Mouse (Mus musculus): ENCODE data around the gene Eri3. TPM values are rescaled to one million over a fixed set of nuclear protein-coding genes. Genes with fewer than 3 reads are reported as not detected.
A peak's percentile ranks its signal among the peaks of the same experiment; 100 is the strongest.

The Eri3 gene
- polyA plus RNA-seq, 1 experiment: 187 TPM

GRCm38 (mm10) chr4:117664411-117665137, 114.4 kb downstream of the Eri3 start:
- no peak for DNase-seq (ENCODE audit: low read depth)
- TF ChIP-seq POLR2A (IDR thresholded peaks at IDR 0.05; ENCODE audit: borderline replicate concordance, extremely low read depth, insufficient read depth, insufficient read length, poor library complexity, severe bottlenecking): no peak

GRCm38 (mm10) chr4:117665531-117665930, 115.4 kb downstream of the Eri3 start:
- peak; percentile 76 for DNase-seq (ENCODE audit: low read depth)
- TF ChIP-seq POLR2A (IDR thresholded peaks at IDR 0.05; ENCODE audit: borderline replicate concordance, extremely low read depth, insufficient read depth, insufficient read length, poor library complexity, severe bottlenecking) (no peak), CTCF (IDR thresholded peaks at IDR 0.05; ENCODE audit: borderline replicate concordance, extremely low read depth, insufficient read depth, insufficient read length) (no peak)

- DNase-seq (ENCODE audit: low read depth): no peak
- no peak for TF ChIP-seq CTCF (IDR thresholded peaks at IDR 0.05; ENCODE audit: borderline replicate concordance, extremely low read depth, insufficient read depth, insufficient read length)
- TF ChIP-seq POLR2A (IDR thresholded peaks at IDR 0.05; ENCODE audit: borderline replicate concordance, extremely low read depth, insufficient read depth, insufficient read length, poor library complexity, severe bottlenecking): no peak
These were observed 115.9 kb downstream of the Eri3 start for GRCm38 (mm10) chr4:117666054-117666453.

- TF ChIP-seq CTCF (IDR thresholded peaks at IDR 0.05; ENCODE audit: borderline replicate concordance, extremely low read depth, insufficient read depth, insufficient read length): no peak
- TF ChIP-seq POLR2A (IDR thresholded peaks at IDR 0.05; ENCODE audit: borderline replicate concordance, extremely low read depth, insufficient read depth, insufficient read length, poor library complexity, severe bottlenecking): no peak
- DNase-seq (ENCODE audit: low read depth): no peak
These were observed 119.7 kb downstream of the Eri3 start for GRCm38 (mm10) chr4:117669874-117670273.

- TF ChIP-seq POLR2A (IDR thresholded peaks at IDR 0.05; ENCODE audit: borderline replicate concordance, extremely low read depth, insufficient read depth, insufficient read length, poor library complexity, severe bottlenecking) (no peak), CTCF (IDR thresholded peaks at IDR 0.05; ENCODE audit: borderline replicate concordance, extremely low read depth, insufficient read depth, insufficient read length) (no peak)
- no peak for DNase-seq (ENCODE audit: low read depth)
These were observed 121.9 kb downstream of the Eri3 start for GRCm38 (mm10) chr4:117672042-117672441.

- no peak for DNase-seq (ENCODE audit: low read depth)
- TF ChIP-seq POLR2A (IDR thresholded peaks at IDR 0.05; ENCODE audit: borderline replicate concordance, extremely low read depth, insufficient read depth, insufficient read length, poor library complexity, severe bottlenecking) (no peak), CTCF (IDR thresholded peaks at IDR 0.05; ENCODE audit: borderline replicate concordance, extremely low read depth, insufficient read depth, insufficient read length) (no peak)
These were observed 123.7 kb downstream of the Eri3 start for GRCm38 (mm10) chr4:117673901-117674300.

GRCm38 (mm10) chr4:117676903-117677302, 126.7 kb downstream of the Eri3 start:
- DNase-seq (ENCODE audit: low read depth): peak; percentile 89
- peak; percentile 88 for TF ChIP-seq CTCF (IDR thresholded peaks at IDR 0.05; ENCODE audit: borderline replicate concordance, extremely low read depth, insufficient read depth, insufficient read length)
- TF ChIP-seq POLR2A (IDR thresholded peaks at IDR 0.05; ENCODE audit: borderline replicate concordance, extremely low read depth, insufficient read depth, insufficient read length, poor library complexity, severe bottlenecking): no peak

- no peak for TF ChIP-seq CTCF (IDR thresholded peaks at IDR 0.05; ENCODE audit: borderline replicate concordance, extremely low read depth, insufficient read depth, insufficient read length)
- TF ChIP-seq POLR2A (IDR thresholded peaks at IDR 0.05; ENCODE audit: borderline replicate concordance, extremely low read depth, insufficient read depth, insufficient read length, poor library complexity, severe bottlenecking): no peak
These were observed 130.8 kb downstream of the Eri3 start for GRCm38 (mm10) chr4:117680963-117681362.

GRCm38 (mm10) chr4:117681931-117682461, 131.8 kb downstream of the Eri3 start, which contains the start of gene Dmap1:
TSS of gene Dmap1 (minus strand) at chr4:117682273.
- no peak for TF ChIP-seq POLR2A (IDR thresholded peaks at IDR 0.05; ENCODE audit: borderline replicate concordance, extremely low read depth, insufficient read depth, insufficient read length, poor library complexity, severe bottlenecking)
- TF ChIP-seq CTCF (IDR thresholded peaks at IDR 0.05; ENCODE audit: borderline replicate concordance, extremely low read depth, insufficient read depth, insufficient read length): 0 out of 2 replicates have a peak, but pooled peaks have one; percentile 2
- DNase-seq (ENCODE audit: low read depth): peak; percentile 96

More at GRCm38 (mm10) chr4:117680963-117681362, 130.8 kb downstream of the Eri3 start:
- DNase-seq (ENCODE audit: low read depth): no peak

GRCm38 (mm10) chr4:117682463-117682862, 132.3 kb downstream of the Eri3 start:
- TF ChIP-seq CTCF (IDR thresholded peaks at IDR 0.05; ENCODE audit: borderline replicate concordance, extremely low read depth, insufficient read depth, insufficient read length): no peak
- TF ChIP-seq POLR2A (IDR thresholded peaks at IDR 0.05; ENCODE audit: borderline replicate concordance, extremely low read depth, insufficient read depth, insufficient read length, poor library complexity, severe bottlenecking): no peak
- DNase-seq (ENCODE audit: low read depth): no peak

GRCm38 (mm10) chr4:117683048-117683768, 133.0 kb downstream of the Eri3 start:
- DNase-seq (ENCODE audit: low read depth): no peak

More at GRCm38 (mm10) chr4:117683048-117683768, 133.0 kb downstream of the Eri3 start:
- no peak for TF ChIP-seq CTCF (IDR thresholded peaks at IDR 0.05; ENCODE audit: borderline replicate concordance, extremely low read depth, insufficient read depth, insufficient read length)
- no peak for TF ChIP-seq POLR2A (IDR thresholded peaks at IDR 0.05; ENCODE audit: borderline replicate concordance, extremely low read depth, insufficient read depth, insufficient read length, poor library complexity, severe bottlenecking)
